In genomic region chrX:142305010-142305868, GRCm38 (mm10) we compare ENCODE assay signal across 8 mouse cellular contexts. TPM values are rescaled to one million over a fixed set of nuclear protein-coding genes. Genes with fewer than 3 reads are reported as not detected.
A peak's percentile ranks its signal among the peaks of the same experiment; 100 is the strongest.
DNase-seq lines count a peak whose midpoint lies in the region; ATAC-seq and TF ChIP-seq lines count a peak whose summit lies in the region.

No protein-coding gene starts in this region.

- no peaks in the 10 kb centered on the region for H3K9me3 ChIP-seq in heart, embryonic 10.5 days
- no peaks in the 10 kb centered on the region for H3K9me3 ChIP-seq in ES-E14 (ENCODE audit: control insufficient read depth, insufficient read depth, low read depth, low read length)
- H3K9me3 ChIP-seq in forebrain, embryonic 11.5 days (ENCODE audit: control insufficient read depth, low read length), result no peaks in the 10 kb centered on the region
- no peaks in the 10 kb centered on the region for H3K9me3 ChIP-seq in neural tube, embryonic 14.5 days (ENCODE audit: control insufficient read depth, low read length)

- WGBS in heart, embryonic 10.5 days, result 30% methylated on average over 35 of the region's 35 CpGs
- 29% methylated on average over 35 of the region's 35 CpGs for WGBS in forebrain, embryonic 11.5 days
- 23% methylated on average over 35 of the region's 35 CpGs for WGBS in neural tube, embryonic 14.5 days

- H3K27me3 ChIP-seq in heart, embryonic 10.5 days (ENCODE audit: insufficient read depth, poor library complexity, severe bottlenecking), result peaks cover 49% of the 10 kb centered on the region
- peaks cover 10% of the 10 kb centered on the region for H3K27me3 ChIP-seq in forebrain, embryonic 11.5 days (ENCODE audit: control insufficient read depth, insufficient read depth, low read length)
- no peaks in the 10 kb centered on the region for H3K27me3 ChIP-seq in neural tube, embryonic 14.5 days (ENCODE audit: control insufficient read depth, insufficient read depth, low read length)

- H3K4me1 ChIP-seq in heart, embryonic 10.5 days, result peaks cover 4% of the 10 kb centered on the region; the same call in 1 of the 2 replicates
- 0 out of 4 replicates have a peak, but pooled peaks cover 0 to 4% of the 10 kb centered on the region in 2 experiments for H3K4me1 ChIP-seq in ES-E14 (ENCODE audit: control insufficient read depth in 2 of 2, insufficient read depth in 2 of 2, low read length in 2 of 2, poor library complexity in 1 of 2)
- H3K4me1 ChIP-seq in forebrain, embryonic 11.5 days (replicated peaks; ENCODE audit: control insufficient read depth, insufficient read depth, low read length), result no peaks in the 10 kb centered on the region
- no peaks in the 10 kb centered on the region for H3K4me1 ChIP-seq in neural tube, embryonic 14.5 days (ENCODE audit: control insufficient read depth, insufficient read depth, low read length)

- H3K4me3 ChIP-seq in heart, embryonic 10.5 days, result peak overlapping the region; percentile 55
- H3K4me3 ChIP-seq in ES-E14 (ENCODE audit: insufficient read depth in 1 of 2, low read depth in 1 of 2, low read length in 2 of 2, poor library complexity in 1 of 2, severe bottlenecking in 1 of 2), result peak overlapping the region in 1 of 2 experiments; percentile 55; a peak in 1 of 4 replicates
- peak overlapping the region; percentile 15; the same call in 1 of the 2 replicates for H3K4me3 ChIP-seq in forebrain, embryonic 11.5 days (ENCODE audit: low read depth, low read length)
- peak overlapping the region; percentile 17; the same call in 1 of the 2 replicates for H3K4me3 ChIP-seq in neural tube, embryonic 14.5 days (ENCODE audit: low read depth, low read length)

- DNase-seq in heart, embryonic 10.5 days (ENCODE audit: low spot score), result no peak
- no peak for DNase-seq in heart, adult 8-10 months (ENCODE audit: low spot score)
- DNase-seq in ES-E14 (ENCODE audit: low read depth, low spot score), result no peak
- DNase-seq in forebrain, embryonic 11.5 days (ENCODE audit: low spot score), result peak; percentile 53
- peak; percentile 39 to 45 for DNase-seq in layer of hippocampus, postnatal 10 days (ENCODE audit: low spot score in 2 of 2)
- no peak for DNase-seq in urinary bladder, postnatal 25 days (ENCODE audit: low spot score)
- no peak for DNase-seq in urinary bladder, postnatal 36 days (ENCODE audit: low spot score in 2 of 2)

- H3K36me3 ChIP-seq in heart, embryonic 10.5 days, result no peaks in the 10 kb centered on the region
- H3K36me3 ChIP-seq in ES-E14 (ENCODE audit: control insufficient read depth, insufficient read depth, low read length, poor library complexity, severe bottlenecking), result no peaks in the 10 kb centered on the region
- H3K36me3 ChIP-seq in forebrain, embryonic 11.5 days (ENCODE audit: control insufficient read depth, insufficient read depth, low read length), result no peaks in the 10 kb centered on the region
- H3K36me3 ChIP-seq in neural tube, embryonic 14.5 days (ENCODE audit: control insufficient read depth, insufficient read depth, low read length), result no peaks in the 10 kb centered on the region

- H3K4me2 ChIP-seq in forebrain, embryonic 11.5 days (ENCODE audit: low read depth, low read length, severe bottlenecking), result peak overlapping the region; percentile 46
- peak overlapping the region; percentile 32 for H3K4me2 ChIP-seq in neural tube, embryonic 14.5 days (ENCODE audit: low read depth, low read length)

- ATAC-seq in forebrain, embryonic 11.5 days (replicated peaks; ENCODE audit: low FRiP score), result peak; percentile 69
- ATAC-seq in neural tube, embryonic 14.5 days (ENCODE audit: low read depth), result peak; percentile 85

- no peak overlapping the region for H3K27ac ChIP-seq in heart, embryonic 10.5 days
- no peak overlapping the region for H3K27ac ChIP-seq in ES-E14 (ENCODE audit: insufficient read depth, low read depth, low read length, poor library complexity, severe bottlenecking)
- H3K27ac ChIP-seq in forebrain, embryonic 11.5 days (ENCODE audit: low read depth, low read length), result no peak overlapping the region
- peak overlapping the region; percentile 48 for H3K27ac ChIP-seq in neural tube, embryonic 14.5 days (ENCODE audit: low read depth, low read length)

- peak overlapping the region; percentile 51; the same call in 1 of the 2 replicates for H3K9ac ChIP-seq in ES-E14 (ENCODE audit: insufficient read depth, low read depth, low read length, poor library complexity, severe bottlenecking)
- no peak overlapping the region for H3K9ac ChIP-seq in forebrain, embryonic 11.5 days (ENCODE audit: low read length)
- peak overlapping the region; percentile 34; the same call in 1 of the 2 replicates for H3K9ac ChIP-seq in neural tube, embryonic 14.5 days (replicated peaks; ENCODE audit: low read depth, low read length)

- in situ Hi-C loops in ES-E14 (cut with MboI; ENCODE audit: low sequenced_read_pairs in 2 of 2, unreplicated experiment in 2 of 2), result loop anchor here in 1 of 2 experiments (25.0 kb wide), 1 partner anchor 93 kb away; no protein-coding TSS in a partner anchor

TF ChIP-seq in ES-E14, 5 proteins besides CTCF, POLR2A, EP300 and RAD21:
- TF ChIP-seq ZC3H11A (IDR thresholded peaks at IDR 0.05; ENCODE audit: borderline replicate concordance, low read depth, low read length) (no peak), CHD2 (IDR thresholded peaks at IDR 0.05; ENCODE audit: low read depth, low read length) (no peak), ZNF384 (IDR thresholded peaks at IDR 0.05; ENCODE audit: low read depth, low read length) (no peak), MAFK (IDR thresholded peaks at IDR 0.05; ENCODE audit: insufficient read depth, low read depth, low read length) (no peak), HCFC1 (IDR thresholded peaks at IDR 0.05; ENCODE audit: borderline replicate concordance, insufficient read depth, low read length) (no peak)

RNA-seq across cellular contexts. Expression of gene Kcne1l, which starts 0.9 kb away (rescaled TPM):
- polyA plus RNA-seq in heart, embryonic 10.5 days (2016; fragmentation: Nextera tagmentation; extraction: Ambion mirVana), result 26.6 and 40.1 TPM in 2 replicates
- under 1 TPM in 1 of 4 experiments, not detected in 3; 0.27 TPM for total RNA-seq in heart, adult 8-10 months (2022)
- total RNA-seq in ES-E14 (2012; rRNA removed), result 0.62 and 0.63 TPM in 2 replicates
- polyA plus RNA-seq in forebrain, embryonic 11.5 days (2014; fragmentation: Nextera tagmentation; extraction: Ambion mirVana), result 13.2 and 14.5 TPM in 2 replicates
- total RNA-seq in layer of hippocampus, postnatal 10 days (2021), result 10 to 100 TPM; 27.6 to 30.8 TPM
- polyA plus RNA-seq in neural tube, embryonic 14.5 days (2014; fragmentation: Nextera tagmentation; extraction: Ambion mirVana), result 39.8 and 43.7 TPM in 2 replicates

Comparison
In these comparisons a context has a peak if more than half of its experiments do, and no peak if none do; other contexts are left out.
1. DNase-seq: peak in forebrain, embryonic 11.5 days (single experiment) and layer of hippocampus, postnatal 10 days (2 of 2); none in heart, embryonic 10.5 days (single experiment), heart, adult 8-10 months (single experiment), ES-E14 (single experiment), urinary bladder, postnatal 25 days (single experiment) and urinary bladder, postnatal 36 days (0 of 2).
2. RNA of gene Kcne1l, which starts 0.9 kb away (total RNA-seq): 27.6 to 30.8 TPM in layer of hippocampus, postnatal 10 days; 0.62 to 0.63 TPM in ES-E14 and 0.27 TPM in heart, adult 8-10 months; every median in the first group is over 10 times any median in the second.